Mouse (Mus musculus) heart, adult 2 months (tissue): ENCODE measurements around the gene Unc5b. TPM values are rescaled to one million over a fixed set of nuclear protein-coding genes. Genes with fewer than 3 reads are reported as not detected.
A peak's percentile ranks its signal among the peaks of the same experiment; 100 is the strongest.
"Not testable (repeated sequence)": the region's sequence is repeated elsewhere in the genome, so short reads cannot be mapped to it uniquely, and the experiment has no call there.

Experiments used
- DNase-seq, 2 experiments: peaks; one replicate each; pipeline ENCODE4 v3.0.0; 2021
- H3K27ac ChIP-seq: fragments of 200-600 bp; 2 replicates; pipeline ENCODE4 v1.8.1; 2022
- H3K27me3 ChIP-seq: fragments of 200-500 bp; 2 replicates; pipeline ENCODE4 v1.6.1; 2012; ENCODE audit warnings: mild to moderate bottlenecking, low read length, inconsistent platforms, mixed read lengths; ENCODE audit not compliant: control insufficient read depth, insufficient read depth
- H3K36me3 ChIP-seq: fragments of 200-500 bp; 2 replicates; pipeline ENCODE4 v1.6.1; 2012; ENCODE audit warnings: low read length, inconsistent platforms; ENCODE audit not compliant: control insufficient read depth, insufficient read depth
- H3K4me1 ChIP-seq: fragments of 200-500 bp; 2 replicates; pipeline ENCODE4 v1.6.1; 2011; ENCODE audit warnings: low read length; ENCODE audit not compliant: control insufficient read depth, insufficient read depth
- H3K4me3 ChIP-seq: fragments of 200-600 bp; 2 replicates; pipeline ENCODE4 v1.8.1; 2022
- H3K79me2 ChIP-seq: fragments of 200-500 bp; replicated peaks from 2 replicates; pipeline ENCODE4 v1.6.1; 2012; ENCODE audit warnings: mild to moderate bottlenecking, inconsistent platforms, low read length, moderate library complexity, mixed read lengths; ENCODE audit not compliant: control insufficient read depth, insufficient read depth
- H3K9ac ChIP-seq: fragments of 200-500 bp; 2 replicates; pipeline ENCODE4 v1.6.1; 2012; ENCODE audit warnings: low read depth, mild to moderate bottlenecking, control low read depth, inconsistent platforms, low read length, mixed read lengths
- CTCF ChIP-seq: fragments of 200-600 bp; IDR thresholded peaks from 2 replicates; pipeline ENCODE4 v1.8.1; 2022; ENCODE audit warnings: antibody characterized with exemption, mild to moderate bottlenecking, moderate library complexity
- EP300 ChIP-seq: fragments of 200-500 bp; IDR thresholded peaks from 2 replicates; pipeline ENCODE4 v1.6.1; 2011; ENCODE audit warnings: low read depth, low read length, control low read depth; ENCODE audit not compliant: insufficient read depth
- POLR2A ChIP-seq: fragments of 200-500 bp; IDR thresholded peaks from 2 replicates; pipeline ENCODE4 v1.6.1; 2011; ENCODE audit warnings: mild to moderate bottlenecking, low read depth, low read length, control low read depth; ENCODE audit not compliant: insufficient read depth
- WGBS: fragments of 180-500 bp; shearing (Covaris S2); methylation state at CpG from one replicate; pipeline ENCODE4 v1.1.7; 2018; 5-methylcytosine and 5-hydroxymethylcytosine counted together
- intact Hi-C: fragments of 180-260 bp; cut with DNase I; formaldehyde crosslinking; loops from one replicate; pipeline ENCODE4 v1.15.1; 2025
- polyA plus RNA-seq: library from polyadenylated mRNA; depleted of rRNA; stranded (reverse); fragments of >200 nt; gene quantifications from 2 replicates; pipeline ENCODE4 v1.2.3, GENCODE M21; 2012
- total RNA-seq, 2 experiments: library from RNA; stranded (reverse); gene quantifications; 2 replicates each; pipeline ENCODE4 v1.2.3; 2021

The Unc5b gene
- total and polyA plus RNA-seq, 3 experiments = 11.0 to 12.6 (median 12.2) TPM

DNA sequence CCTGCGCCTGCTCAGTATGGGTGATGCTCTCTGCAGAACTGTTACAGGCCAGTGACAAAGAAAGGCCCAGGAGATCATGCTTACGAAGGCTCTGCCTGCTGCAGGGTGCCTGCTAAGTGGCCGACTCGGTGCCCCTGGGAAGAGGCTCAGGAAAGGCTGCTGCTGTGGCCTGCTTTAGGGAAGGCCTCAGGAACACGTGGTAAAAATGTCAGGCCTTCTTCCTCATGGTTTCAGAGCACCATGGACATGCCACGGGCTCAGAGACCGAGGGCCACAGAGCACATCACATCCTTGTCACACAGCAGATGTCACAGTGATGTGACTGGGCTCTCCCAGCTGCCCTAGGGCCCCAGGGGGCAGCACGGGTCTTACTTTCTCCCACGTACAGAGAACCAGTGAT lies 87.7 kb downstream of the Unc5b start:
- TF ChIP-seq EP300 = no peak
- TF ChIP-seq POLR2A = no peak
- no peak for TF ChIP-seq CTCF

DNA sequence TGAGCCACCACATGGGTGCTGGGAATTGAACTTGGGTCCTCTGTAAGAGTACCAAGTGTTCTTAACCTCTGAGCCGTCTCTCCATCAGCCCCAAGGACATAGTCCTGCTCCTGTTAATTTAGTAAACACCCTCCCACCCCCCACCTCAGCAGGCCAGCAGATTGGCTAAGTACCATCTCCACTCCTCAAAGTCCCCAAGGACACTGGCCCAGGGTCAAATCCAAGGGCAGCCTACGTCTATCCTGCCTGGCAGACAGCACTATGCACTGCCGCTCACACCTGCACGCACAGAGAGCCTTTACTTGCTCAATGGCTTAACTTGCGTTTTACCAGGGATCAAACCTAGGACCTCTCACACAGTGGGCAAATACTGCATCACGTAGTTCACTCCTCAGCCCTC lies 88.4 kb downstream of the Unc5b start:
- Histone ChIP-seq H3K79me2 (no peaks in the 10 kb centered on the region), H3K27ac (no peak overlapping the region), H3K36me3 (no peaks in the 10 kb centered on the region), H3K9ac (no peak overlapping the region), H3K27me3 (no peaks in the 10 kb centered on the region), H3K4me3 (no peak overlapping the region), H3K4me1 (no peaks in the 10 kb centered on the region; the same call in none of the 2 replicates)
- no peak for TF ChIP-seq CTCF
- TF ChIP-seq POLR2A = no peak
- no peak for TF ChIP-seq EP300
- no peak for DNase-seq
- intact Hi-C loops = no loop called here
- 92% methylated on average over 6 of the region's 6 CpGs for WGBS

More for the DNA sequence above, 87.7 kb downstream of the Unc5b start:
- intact Hi-C loops = no loop called here
- Histone ChIP-seq H3K4me3 (no peak overlapping the region), H3K79me2 (no peaks in the 10 kb centered on the region), H3K36me3 (no peaks in the 10 kb centered on the region), H3K27ac (no peak overlapping the region), H3K4me1 (no peaks in the 10 kb centered on the region; the same call in none of the 2 replicates), H3K27me3 (no peaks in the 10 kb centered on the region), H3K9ac (no peak overlapping the region)
- no peak for DNase-seq
- 69% methylated on average over 9 of the region's 9 CpGs for WGBS

DNA sequence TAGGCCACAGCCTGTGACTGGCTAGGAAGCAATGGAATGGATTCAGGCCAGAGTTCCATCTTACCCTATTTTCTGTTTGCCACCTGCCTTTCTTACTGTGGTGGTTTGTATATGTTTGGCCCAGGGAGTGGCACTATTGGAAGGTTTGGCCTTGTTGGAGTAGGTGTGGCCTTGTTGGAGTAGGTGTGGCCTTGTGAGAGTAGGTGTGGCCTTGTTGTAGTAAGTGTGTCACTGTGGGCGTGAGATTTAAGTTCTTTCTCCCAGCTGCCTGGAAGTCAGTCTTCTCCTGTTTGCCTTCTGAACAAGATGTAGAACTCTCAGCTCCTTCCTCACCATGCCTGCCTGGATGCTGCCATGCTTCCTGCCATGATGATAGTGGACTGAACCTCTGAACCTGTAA lies 89.1 kb downstream of the Unc5b start:
- H3K9ac ChIP-seq, DNase-seq, H3K4me3 ChIP-seq, H3K27ac ChIP-seq, intact Hi-C loops, H3K79me2 ChIP-seq, H3K27me3 ChIP-seq, H3K4me1 ChIP-seq, H3K36me3 ChIP-seq: not testable (repeated sequence)
- 71% methylated on average over 1 of the region's 1 CpGs for WGBS

DNA sequence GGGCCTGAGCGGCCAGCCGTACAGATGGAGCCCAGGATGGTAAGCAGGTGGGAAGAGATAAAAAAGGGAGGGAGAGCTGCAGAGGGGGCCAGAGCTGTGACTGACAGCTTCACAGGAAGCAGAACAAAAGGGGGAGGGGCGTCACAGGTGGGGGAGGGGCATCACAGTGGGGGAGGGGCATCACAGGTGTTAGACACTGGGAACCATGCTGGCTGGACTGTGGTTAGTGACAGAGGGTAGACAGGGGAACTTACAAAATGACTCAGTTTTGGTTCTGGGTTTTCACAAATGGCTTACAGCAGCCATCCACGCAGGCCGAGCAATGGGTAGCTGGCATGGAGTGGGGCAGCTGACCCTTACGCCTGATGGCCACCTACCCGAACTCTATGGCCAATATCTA lies 89.9 kb downstream of the Unc5b start:
- no peak for DNase-seq
- H3K27ac ChIP-seq = no peak overlapping the region
- no peak overlapping the region for H3K9ac ChIP-seq
- H3K4me3 ChIP-seq = no peak overlapping the region
- 88% methylated on average over 7 of the region's 7 CpGs for WGBS
- no peaks in the 10 kb centered on the region; the same call in 1 of the 2 replicates for H3K79me2 ChIP-seq
- TF ChIP-seq POLR2A (no peak), CTCF (no peak), EP300 (no peak)
- intact Hi-C loops = no loop called here
- H3K27me3 ChIP-seq = no peaks in the 10 kb centered on the region
- H3K36me3 ChIP-seq = no peaks in the 10 kb centered on the region
- no peaks in the 10 kb centered on the region; the same call in 1 of the 2 replicates for H3K4me1 ChIP-seq

DNA sequence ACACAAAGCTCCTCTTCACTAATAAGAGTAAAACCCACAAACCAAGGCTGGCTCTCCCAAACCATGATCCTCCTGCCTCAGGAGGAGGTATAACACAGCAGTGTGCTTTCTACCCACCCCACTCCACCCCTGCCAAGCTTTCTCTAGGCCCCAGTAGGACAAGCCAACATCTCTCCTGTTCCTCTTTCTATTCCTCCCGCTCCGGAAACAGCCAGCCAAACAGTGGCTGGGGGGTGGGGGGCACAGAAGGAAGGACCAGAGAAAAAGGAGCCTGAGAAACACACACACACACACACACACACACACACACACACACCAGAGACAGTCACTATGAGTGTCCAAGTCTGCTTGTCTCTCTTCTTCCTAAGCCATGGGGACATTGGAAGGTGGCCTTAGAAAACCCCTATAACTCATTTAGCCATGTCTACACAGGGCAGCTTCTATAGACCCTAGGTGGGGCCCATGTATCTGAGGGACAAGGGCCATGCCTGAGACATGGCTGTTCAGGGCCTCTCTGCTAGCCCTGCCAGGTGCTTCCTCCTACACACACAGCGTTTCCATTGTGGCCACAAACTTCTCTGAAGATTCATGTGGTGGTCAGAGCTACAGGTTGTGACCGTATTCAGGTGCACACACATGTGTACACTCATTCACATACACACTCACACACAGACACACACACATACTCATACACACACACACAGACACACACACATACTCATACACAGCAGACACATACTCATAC lies 91.6 kb downstream of the Unc5b start:
- Histone ChIP-seq H3K36me3 (no peaks in the 10 kb centered on the region), H3K4me3 (no peak overlapping the region), H3K9ac (no peak overlapping the region), H3K4me1 (no peaks in the 10 kb centered on the region; the same call in 1 of the 2 replicates), H3K79me2 (no peaks in the 10 kb centered on the region; the same call in 1 of the 2 replicates), H3K27ac (no peak overlapping the region), H3K27me3 (no peaks in the 10 kb centered on the region)
- intact Hi-C loops = no loop called here
- DNase-seq = peak in 1 of 2 experiments; percentile 33
- TF ChIP-seq EP300 = no peak
- TF ChIP-seq CTCF = no peak
- TF ChIP-seq POLR2A = no peak
- WGBS = 87% methylated on average over 4 of the region's 4 CpGs

DNA sequence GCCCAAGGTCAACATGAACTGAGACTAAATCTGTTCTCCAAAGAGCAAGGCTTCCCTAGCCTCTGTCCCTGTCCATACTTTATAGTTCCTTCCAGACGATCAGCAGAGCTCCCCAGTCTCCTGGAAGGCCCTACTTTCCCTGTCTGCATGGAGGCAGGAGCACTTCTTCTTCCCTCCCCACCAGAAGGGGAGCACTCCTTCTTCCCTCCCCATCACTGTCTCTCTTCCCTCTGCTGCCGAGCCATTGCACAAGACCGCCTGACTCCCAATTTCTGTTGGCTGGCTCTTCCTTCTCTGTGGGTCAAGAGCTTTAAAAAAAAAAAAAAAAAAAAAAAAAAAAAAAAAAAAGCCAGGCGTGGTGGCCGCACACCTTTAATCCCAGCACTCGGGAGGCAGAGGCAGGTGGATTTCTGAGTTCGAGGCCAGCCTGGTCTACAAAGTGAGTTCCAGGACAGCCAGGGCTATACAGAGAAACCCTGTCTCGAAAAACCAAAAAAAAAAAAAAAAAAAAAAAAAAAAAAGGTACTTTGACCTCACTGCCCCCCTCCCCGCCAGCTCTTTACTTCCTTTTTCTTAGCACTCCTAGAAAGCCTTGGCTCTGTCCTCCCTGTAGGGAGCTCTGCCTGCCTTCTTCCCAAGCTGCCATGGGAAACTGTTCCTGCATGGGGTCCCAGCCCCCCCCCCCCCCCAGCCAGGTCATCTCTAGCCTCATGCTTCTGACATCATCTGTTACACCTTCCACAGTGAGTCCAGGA lies 93.3 kb downstream of the Unc5b start:
- H3K79me2 ChIP-seq = no peaks in the 10 kb centered on the region; the same call in 1 of the 2 replicates
- H3K9ac ChIP-seq = no peak overlapping the region
- H3K27ac ChIP-seq = no peak overlapping the region
- H3K4me3 ChIP-seq = no peak overlapping the region
- no peaks in the 10 kb centered on the region for H3K36me3 ChIP-seq
- no peaks in the 10 kb centered on the region for H3K27me3 ChIP-seq
- 81% methylated on average over 8 of the region's 9 CpGs for WGBS
- no peak for TF ChIP-seq EP300
- no peak for TF ChIP-seq CTCF
- no peak for TF ChIP-seq POLR2A
- intact Hi-C loops = no loop called here
- peak in 1 of 2 experiments; percentile 34 for DNase-seq
- no peaks in the 10 kb centered on the region for H3K4me1 ChIP-seq
